Mouse (Mus musculus): ENCODE measurements around the gene Echdc2. TPM values are rescaled to one million over a fixed set of nuclear protein-coding genes. Genes with fewer than 3 reads are reported as not detected.

Gene Echdc2
- total and polyA plus RNA-seq, 3 experiments: 0.44 TPM; not detected in 2

DNA sequence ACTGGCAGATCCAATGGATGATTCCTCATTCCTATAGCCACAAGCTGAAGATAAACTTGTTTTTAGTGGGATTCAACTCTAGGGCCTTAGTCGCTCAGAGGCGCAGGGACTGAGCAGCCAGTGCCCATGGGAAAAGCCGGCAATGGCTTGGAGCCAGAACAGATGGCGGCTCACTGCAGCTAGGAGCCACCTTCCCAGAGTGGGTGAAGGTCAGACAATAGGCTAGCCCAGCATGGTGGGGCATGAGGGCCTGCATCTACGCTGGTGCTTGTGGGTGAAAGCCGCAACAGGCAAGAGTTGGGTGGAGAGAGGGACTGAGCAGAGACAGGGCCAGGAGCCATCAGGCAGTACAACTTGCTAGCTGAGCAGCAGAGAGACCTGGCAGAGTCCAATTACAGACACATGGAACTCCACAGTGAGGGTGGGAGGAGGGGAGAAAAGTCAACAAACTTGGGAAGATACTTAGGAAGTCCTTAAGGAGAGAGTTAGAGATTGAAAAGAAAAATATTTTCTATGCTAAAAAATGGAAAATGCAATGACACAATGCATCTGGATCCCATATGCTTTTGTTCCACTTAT is 31.1 kb downstream of the Echdc2 start:
- Histone ChIP-seq H3K4me1 (ENCODE audit: insufficient read depth, low read depth, low read length) (no peaks in the 10 kb centered on the region), H3K27me3 (ENCODE audit: insufficient read depth, low read length) (peaks cover 17% of the 10 kb centered on the region), H3K36me3 (replicated peaks) (no peaks in the 10 kb centered on the region), H3K9me3 (replicated peaks) (no peaks in the 10 kb centered on the region), H3K4me3 (ENCODE audit: low read depth, low read length) (no peak overlapping the region)
- no peak for DNase-seq (ENCODE audit: low spot score)
- ATAC-seq (ENCODE audit: extremely low read depth, insufficient number of reproducible peaks, low FRiP score, poor library complexity, severe bottlenecking): no peak
- no peak for TF ChIP-seq CTCF (IDR thresholded peaks at IDR 0.05; ENCODE audit: low read depth, low read length)
- no peak for TF ChIP-seq POLR2AphosphoS5 (IDR thresholded peaks at IDR 0.05; ENCODE audit: insufficient replicate concordance, low read depth, low read length)
- no peak for TF ChIP-seq TAL1 (conservative IDR thresholded peaks at IDR 0.05; ENCODE audit: low read depth, low read length)
- TF ChIP-seq GATA1 (IDR thresholded peaks at IDR 0.05; ENCODE audit: borderline replicate concordance, low read length): no peak
- TF ChIP-seq GATA2 (IDR thresholded peaks at IDR 0.05; ENCODE audit: borderline replicate concordance, low read depth, low read length): no peak

DNA sequence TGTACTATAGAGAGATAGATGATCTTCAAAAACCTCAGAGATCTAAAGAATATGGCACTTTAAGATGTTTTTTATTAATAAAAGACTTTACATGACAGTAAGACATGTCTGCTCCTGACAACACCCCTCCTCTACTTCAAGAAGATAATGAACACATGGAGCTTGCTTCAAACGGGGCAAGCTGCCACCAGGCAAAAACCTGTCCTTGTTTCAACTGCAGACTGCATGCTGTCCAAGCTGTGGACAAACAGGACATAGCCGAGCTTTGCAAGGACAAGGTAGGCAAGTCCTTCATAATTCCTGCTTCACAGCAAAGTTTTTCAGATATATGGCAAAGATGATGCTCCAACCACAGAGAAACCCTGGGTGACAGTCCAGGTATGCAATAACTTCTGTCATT is 34.0 kb downstream of the Echdc2 start:
- TF ChIP-seq GATA1 (IDR thresholded peaks at IDR 0.05; ENCODE audit: borderline replicate concordance, low read length) (no peak), POLR2AphosphoS5 (IDR thresholded peaks at IDR 0.05; ENCODE audit: insufficient replicate concordance, low read depth, low read length) (no peak), CTCF (IDR thresholded peaks at IDR 0.05; ENCODE audit: low read depth, low read length) (no peak), TAL1 (conservative IDR thresholded peaks at IDR 0.05; ENCODE audit: low read depth, low read length) (no peak)
- Histone ChIP-seq H3K9me3 (replicated peaks) (no peaks in the 10 kb centered on the region), H3K4me1 (ENCODE audit: insufficient read depth, low read depth, low read length) (no peaks in the 10 kb centered on the region), H3K4me3 (ENCODE audit: low read depth, low read length) (no peak overlapping the region), H3K36me3 (replicated peaks) (no peaks in the 10 kb centered on the region), H3K27me3 (ENCODE audit: insufficient read depth, low read length) (peaks cover 7% of the 10 kb centered on the region)
- DNase-seq (ENCODE audit: low spot score) (no peak), ATAC-seq (ENCODE audit: extremely low read depth, insufficient number of reproducible peaks, low FRiP score, poor library complexity, severe bottlenecking) (no peak)

DNA sequence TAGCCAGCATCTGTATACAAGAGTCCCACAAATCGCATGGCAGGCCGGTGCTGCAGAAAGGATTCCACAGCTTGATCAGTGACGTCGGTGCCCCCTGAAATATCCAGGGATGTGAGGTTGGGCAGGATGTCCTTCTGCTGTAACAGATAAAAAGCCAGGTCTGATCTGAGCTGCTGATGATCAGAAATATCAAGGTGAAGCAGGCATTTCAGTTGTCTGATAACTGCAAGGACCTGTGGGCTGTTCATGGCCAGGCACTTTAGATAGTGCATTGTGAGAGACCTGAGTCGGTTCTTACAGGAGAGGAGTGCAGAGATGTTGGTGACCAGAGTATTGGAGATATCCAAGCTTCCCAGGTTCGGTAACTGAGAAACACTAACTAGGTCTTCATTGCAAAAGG is 39.4 kb downstream of the Echdc2 start:
- peaks cover 11% of the 10 kb centered on the region for H3K27me3 ChIP-seq (ENCODE audit: insufficient read depth, low read length)
- ATAC-seq (ENCODE audit: extremely low read depth, insufficient number of reproducible peaks, low FRiP score, poor library complexity, severe bottlenecking) (no peak), DNase-seq (ENCODE audit: low spot score) (no peak)
- H3K4me1 ChIP-seq (ENCODE audit: insufficient read depth, low read depth, low read length): no peaks in the 10 kb centered on the region
- H3K4me3 ChIP-seq (ENCODE audit: low read depth, low read length): no peak overlapping the region
- no peaks in the 10 kb centered on the region for H3K9me3 ChIP-seq (replicated peaks)
- TF ChIP-seq GATA1 (IDR thresholded peaks at IDR 0.05; ENCODE audit: borderline replicate concordance, low read length) (no peak), TAL1 (conservative IDR thresholded peaks at IDR 0.05; ENCODE audit: low read depth, low read length) (no peak), POLR2AphosphoS5 (IDR thresholded peaks at IDR 0.05; ENCODE audit: insufficient replicate concordance, low read depth, low read length) (no peak), GATA2 (IDR thresholded peaks at IDR 0.05; ENCODE audit: borderline replicate concordance, low read depth, low read length) (no peak), CTCF (IDR thresholded peaks at IDR 0.05; ENCODE audit: low read depth, low read length) (no peak)
- H3K36me3 ChIP-seq (replicated peaks): no peaks in the 10 kb centered on the region

DNA sequence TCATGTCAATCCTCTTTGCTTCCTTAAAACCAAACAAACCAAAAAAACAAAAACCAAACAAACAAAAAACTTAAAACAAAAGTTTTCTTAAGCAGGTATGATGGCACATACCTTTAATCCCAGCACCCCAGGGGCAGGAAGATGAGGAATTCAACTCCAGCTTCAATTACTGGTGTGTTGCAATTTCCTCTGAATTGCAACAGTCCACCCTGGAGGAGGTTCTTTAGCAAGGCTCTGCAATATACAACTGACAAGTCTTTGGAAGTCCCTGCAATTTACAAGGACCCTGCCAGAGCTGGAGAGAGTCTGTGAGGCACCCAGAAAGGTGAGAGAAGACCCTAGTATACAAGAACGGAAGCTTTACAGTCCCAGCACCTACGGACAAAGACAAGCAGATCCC is 47.8 kb downstream of the Echdc2 start:
- ATAC-seq (ENCODE audit: extremely low read depth, insufficient number of reproducible peaks, low FRiP score, poor library complexity, severe bottlenecking) (no peak), DNase-seq (ENCODE audit: low spot score) (no peak)
- Histone ChIP-seq H3K27me3 (ENCODE audit: insufficient read depth, low read length) (peaks cover 4% of the 10 kb centered on the region; the same call in 1 of the 2 replicates), H3K9me3 (replicated peaks) (peaks cover 4% of the 10 kb centered on the region; the same call in 1 of the 2 replicates), H3K4me1 (ENCODE audit: insufficient read depth, low read depth, low read length) (no peaks in the 10 kb centered on the region), H3K36me3 (replicated peaks) (no peaks in the 10 kb centered on the region), H3K4me3 (ENCODE audit: low read depth, low read length) (no peak overlapping the region)
- no peak for TF ChIP-seq TAL1 (conservative IDR thresholded peaks at IDR 0.05; ENCODE audit: low read depth, low read length)
- TF ChIP-seq GATA1 (IDR thresholded peaks at IDR 0.05; ENCODE audit: borderline replicate concordance, low read length): no peak
- TF ChIP-seq GATA2 (IDR thresholded peaks at IDR 0.05; ENCODE audit: borderline replicate concordance, low read depth, low read length): no peak
- no peak for TF ChIP-seq POLR2AphosphoS5 (IDR thresholded peaks at IDR 0.05; ENCODE audit: insufficient replicate concordance, low read depth, low read length)
- no peak for TF ChIP-seq CTCF (IDR thresholded peaks at IDR 0.05; ENCODE audit: low read depth, low read length)

DNA sequence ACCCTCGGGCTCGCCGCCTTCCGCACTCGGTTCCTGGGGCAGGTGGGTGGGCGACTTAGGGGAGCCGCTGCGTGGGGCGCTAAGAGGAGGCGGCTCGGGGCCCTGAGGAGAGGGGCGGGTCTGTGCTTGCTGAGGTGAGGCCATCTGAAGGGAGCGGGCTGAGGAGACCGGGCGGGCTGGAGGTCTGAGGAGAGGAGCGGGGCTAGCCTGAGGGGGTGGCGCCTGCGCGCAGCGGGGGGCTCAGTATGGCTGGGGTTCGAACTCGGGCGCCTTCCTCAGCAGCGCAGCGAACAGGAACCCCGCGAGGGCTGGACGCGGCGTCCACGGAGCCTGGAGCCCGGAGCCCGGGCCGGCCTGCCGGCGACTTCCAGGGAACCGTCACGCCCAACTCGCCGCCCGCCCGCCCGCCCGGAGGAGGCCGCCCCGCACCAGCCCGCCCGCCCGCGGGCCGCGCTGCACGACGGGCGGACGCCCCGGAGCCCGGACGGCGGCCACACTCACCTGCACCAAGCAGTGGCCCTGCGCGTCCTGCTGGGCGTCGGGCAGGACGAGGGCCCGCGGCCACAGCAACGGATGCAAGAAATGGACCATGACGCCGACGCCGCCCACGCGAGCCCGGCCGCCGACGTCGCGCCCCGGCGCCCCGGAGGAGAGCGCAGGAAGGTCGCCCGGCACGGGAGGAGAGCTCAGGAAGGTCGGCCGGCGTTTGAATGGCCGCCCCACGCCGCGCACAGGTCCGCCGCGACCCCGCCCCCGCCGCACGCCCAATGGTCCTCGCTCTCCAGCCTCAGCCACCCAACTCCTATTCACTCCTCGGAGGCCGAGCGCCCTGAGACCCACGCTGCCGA is 52.3 kb downstream of the Echdc2 start, which contains the start of gene Zyg11a:
Zyg11a (minus strand) TSS at position 717 of the 848 bp plus-strand sequence.
- Histone ChIP-seq H3K27me3 (ENCODE audit: insufficient read depth, low read length) (0 out of 2 replicates have a peak, but pooled peaks cover 3% of the 10 kb centered on the region), H3K4me3 (ENCODE audit: low read depth, low read length) (no peak within 1 kb of the TSS), H3K9me3 (replicated peaks) (peaks cover 4% of the 10 kb centered on the region; the same call in 1 of the 2 replicates), H3K4me1 (ENCODE audit: insufficient read depth, low read depth, low read length) (no peaks in the 10 kb centered on the region; the same call in 1 of the 2 replicates), H3K36me3 (replicated peaks) (no peaks in the 10 kb centered on the region)
- DNase-seq (ENCODE audit: low spot score) (no peak), ATAC-seq (ENCODE audit: extremely low read depth, insufficient number of reproducible peaks, low FRiP score, poor library complexity, severe bottlenecking) (no peak)
- TF ChIP-seq TAL1 (conservative IDR thresholded peaks at IDR 0.05; ENCODE audit: low read depth, low read length): no peak
- no peak for TF ChIP-seq GATA2 (IDR thresholded peaks at IDR 0.05; ENCODE audit: borderline replicate concordance, low read depth, low read length)
- no peak for TF ChIP-seq POLR2AphosphoS5 (IDR thresholded peaks at IDR 0.05; ENCODE audit: insufficient replicate concordance, low read depth, low read length)
- TF ChIP-seq GATA1 (IDR thresholded peaks at IDR 0.05; ENCODE audit: borderline replicate concordance, low read length): no peak
- no peak for TF ChIP-seq CTCF (IDR thresholded peaks at IDR 0.05; ENCODE audit: low read depth, low read length)

DNA sequence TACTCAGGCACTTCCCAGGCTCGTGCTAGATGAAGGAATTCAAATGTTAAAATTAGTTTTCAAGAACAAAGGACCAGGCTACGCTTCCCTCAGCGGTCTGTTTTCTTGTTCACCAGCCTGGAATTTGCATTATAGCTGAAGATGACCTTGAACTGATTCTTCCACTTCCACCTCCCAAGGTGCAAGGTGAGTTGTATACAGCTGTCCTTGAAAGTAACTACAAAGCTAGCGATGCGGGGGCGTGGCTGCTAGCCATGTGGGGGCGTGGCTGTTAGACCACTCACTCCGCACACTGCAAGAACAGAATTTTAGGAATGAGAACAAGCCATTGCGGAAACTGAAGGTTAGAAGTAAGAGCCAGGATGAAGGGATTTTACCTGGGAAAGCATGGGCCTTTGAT is 53.8 kb downstream of the Echdc2 start:
- no peaks in the 10 kb centered on the region; the same call in 1 of the 2 replicates for H3K4me1 ChIP-seq (ENCODE audit: insufficient read depth, low read depth, low read length)
- no peak for DNase-seq (ENCODE audit: low spot score)
- no peak overlapping the region for H3K4me3 ChIP-seq (ENCODE audit: low read depth, low read length)
- TF ChIP-seq CTCF (IDR thresholded peaks at IDR 0.05; ENCODE audit: low read depth, low read length): no peak
- TF ChIP-seq GATA1 (IDR thresholded peaks at IDR 0.05; ENCODE audit: borderline replicate concordance, low read length): no peak
- TF ChIP-seq GATA2 (IDR thresholded peaks at IDR 0.05; ENCODE audit: borderline replicate concordance, low read depth, low read length): no peak
- no peak for TF ChIP-seq POLR2AphosphoS5 (IDR thresholded peaks at IDR 0.05; ENCODE audit: insufficient replicate concordance, low read depth, low read length)
- TF ChIP-seq TAL1 (conservative IDR thresholded peaks at IDR 0.05; ENCODE audit: low read depth, low read length): no peak
- peaks cover 4% of the 10 kb centered on the region; the same call in 1 of the 2 replicates for H3K9me3 ChIP-seq (replicated peaks)
- ATAC-seq (ENCODE audit: extremely low read depth, insufficient number of reproducible peaks, low FRiP score, poor library complexity, severe bottlenecking): no peak
- H3K27me3 ChIP-seq (ENCODE audit: insufficient read depth, low read length): 0 out of 2 replicates have a peak, but pooled peaks cover 3% of the 10 kb centered on the region
- no peaks in the 10 kb centered on the region for H3K36me3 ChIP-seq (replicated peaks)

Data from G1E (cell line).